Mouse (Mus musculus) limb, embryonic 15.5 days (tissue): ENCODE data around the gene Pou2af1. TPM values are rescaled to one million over a fixed set of nuclear protein-coding genes. Genes with fewer than 3 reads are reported as not detected.

Experiments
- ATAC-seq: fragments of 200-750 bp; cut with Nextera tagmentation; 2 replicates; pipeline ENCODE4 v1.8.0; 2017; ENCODE audit warnings: low read depth, moderate TSS enrichment; ENCODE audit not compliant: insufficient number of reproducible peaks, low FRiP score, low TSS enrichment
- H3K27ac ChIP-seq: fragments of 300-500 bp; sonication (generic); 2 replicates; pipeline ENCODE4 v1.5.1; 2015; ENCODE audit warnings: moderate library complexity, mild to moderate bottlenecking, inconsistent platforms
- H3K27me3 ChIP-seq: fragments of 300-500 bp; sonication (generic); 2 replicates; pipeline ENCODE4 v1.6.1; 2015; ENCODE audit warnings: inconsistent platforms
- H3K36me3 ChIP-seq: fragments of 300-500 bp; sonication (generic); 2 replicates; pipeline ENCODE4 v1.6.1; 2015; ENCODE audit warnings: inconsistent platforms
- H3K4me1 ChIP-seq: fragments of 300-500 bp; sonication (generic); 2 replicates; pipeline ENCODE4 v1.6.1; 2015; ENCODE audit warnings: inconsistent platforms
- H3K4me2 ChIP-seq: fragments of 300-500 bp; sonication (generic); 2 replicates; pipeline ENCODE4 v1.6.1; 2015; ENCODE audit warnings: mild to moderate bottlenecking, inconsistent platforms
- H3K4me3 ChIP-seq: fragments of 300-500 bp; sonication (generic); 2 replicates; pipeline ENCODE4 v1.5.1; 2015; ENCODE audit warnings: mild to moderate bottlenecking, inconsistent platforms
- H3K9ac ChIP-seq: fragments of 300-500 bp; sonication (generic); 2 replicates; pipeline ENCODE4 v1.6.1; 2015; ENCODE audit warnings: inconsistent platforms
- H3K9me3 ChIP-seq: fragments of 300-500 bp; sonication (generic); 2 replicates; pipeline ENCODE4 v1.6.1; 2016; ENCODE audit warnings: inconsistent platforms
- WGBS: fragments of 180-500 bp; shearing (Covaris S2); methylation state at CpG from one replicate; pipeline ENCODE4 v1.1.7; 2015; 5-methylcytosine and 5-hydroxymethylcytosine counted together
- polyA plus RNA-seq: library from polyadenylated mRNA; unstranded; fragments of >200 nt; fragmentation: Nextera tagmentation; extraction: Ambion mirVana; gene quantifications from 2 replicates; pipeline ENCODE4 v1.2.1, GENCODE M21; 2015

Pou2af1 gene
- polyA plus RNA-seq, 1 experiment from 2014 or later, result 0.08 TPM

GRCm38 (mm10) chr9:51182716-51183710 lies 30.5 kb upstream of the Pou2af1 start:
- H3K36me3 ChIP-seq, result no peaks in the 10 kb centered on the region
- no peaks in the 10 kb centered on the region for H3K9me3 ChIP-seq
- no peaks in the 10 kb centered on the region for H3K27me3 ChIP-seq
- H3K4me1 ChIP-seq, result no peaks in the 10 kb centered on the region
- no peak overlapping the region for H3K4me2 ChIP-seq
- WGBS, result 74% methylated on average over 15 of the region's 15 CpGs
- H3K9ac ChIP-seq, result no peak overlapping the region
- H3K4me3 ChIP-seq, result no peak overlapping the region
- no peak for ATAC-seq
- H3K27ac ChIP-seq, result no peak overlapping the region

GRCm38 (mm10) chr9:51185386-51185785 lies 28.1 kb upstream of the Pou2af1 start:
- Histone ChIP-seq H3K27me3 (no peaks in the 10 kb centered on the region), H3K4me3 (no peak overlapping the region), H3K4me1 (no peaks in the 10 kb centered on the region), H3K9me3 (no peaks in the 10 kb centered on the region), H3K36me3 (no peaks in the 10 kb centered on the region), H3K9ac (no peak overlapping the region), H3K4me2 (no peak overlapping the region), H3K27ac (no peak overlapping the region)
- ATAC-seq, result no peak
- WGBS, result 65% methylated on average over 4 of the region's 4 CpGs

GRCm38 (mm10) chr9:51185871-51186270 lies 27.6 kb upstream of the Pou2af1 start:
- ATAC-seq, result no peak
- Histone ChIP-seq H3K27ac (no peak overlapping the region), H3K4me3 (no peak overlapping the region), H3K4me1 (no peaks in the 10 kb centered on the region), H3K27me3 (no peaks in the 10 kb centered on the region), H3K9ac (no peak overlapping the region), H3K36me3 (no peaks in the 10 kb centered on the region), H3K9me3 (no peaks in the 10 kb centered on the region), H3K4me2 (no peak overlapping the region)
- WGBS, result 69% methylated on average over 5 of the region's 5 CpGs

GRCm38 (mm10) chr9:51190655-51191054 lies 22.9 kb upstream of the Pou2af1 start:
- H3K9me3 ChIP-seq, result no peaks in the 10 kb centered on the region
- no peaks in the 10 kb centered on the region for H3K4me1 ChIP-seq
- no peak for ATAC-seq
- 69% methylated on average over 3 of the region's 3 CpGs for WGBS
- H3K9ac ChIP-seq, result no peak overlapping the region
- no peak overlapping the region for H3K4me2 ChIP-seq
- H3K27ac ChIP-seq, result no peak overlapping the region
- H3K27me3 ChIP-seq, result no peaks in the 10 kb centered on the region
- H3K36me3 ChIP-seq, result no peaks in the 10 kb centered on the region
- no peak overlapping the region for H3K4me3 ChIP-seq

GRCm38 (mm10) chr9:51194790-51195189 lies 18.7 kb upstream of the Pou2af1 start:
- H3K4me1 ChIP-seq, result no peaks in the 10 kb centered on the region
- H3K4me3 ChIP-seq, result no peak overlapping the region
- ATAC-seq, result no peak
- WGBS, result 73% methylated on average over 4 of the region's 4 CpGs
- no peak overlapping the region for H3K9ac ChIP-seq
- no peak overlapping the region for H3K4me2 ChIP-seq
- no peaks in the 10 kb centered on the region for H3K36me3 ChIP-seq
- no peak overlapping the region for H3K27ac ChIP-seq
- H3K27me3 ChIP-seq, result no peaks in the 10 kb centered on the region
- H3K9me3 ChIP-seq, result no peaks in the 10 kb centered on the region

GRCm38 (mm10) chr9:51208974-51209332 lies 4.6 kb upstream of the Pou2af1 start:
- 89% methylated on average over 2 of the region's 2 CpGs for whole genome bisulfite sequencing
- Histone ChIP-seq H3K4me1 (no peaks in the 10 kb centered on the region), H3K9me3 (no peaks in the 10 kb centered on the region), H3K27ac (no peak overlapping the region), H3K4me3 (no peak overlapping the region), H3K27me3 (no peaks in the 10 kb centered on the region), H3K9ac (no peak overlapping the region), H3K36me3 (no peaks in the 10 kb centered on the region), H3K4me2 (no peak overlapping the region)
- no peak for ATAC-seq

GRCm38 (mm10) chr9:51211191-51211590 lies 2.3 kb upstream of the Pou2af1 start:
- Histone ChIP-seq H3K36me3 (no peaks in the 10 kb centered on the region), H3K27me3 (no peaks in the 10 kb centered on the region), H3K4me2 (no peak overlapping the region), H3K9me3 (no peaks in the 10 kb centered on the region), H3K4me3 (no peak overlapping the region), H3K4me1 (no peaks in the 10 kb centered on the region), H3K9ac (no peak overlapping the region), H3K27ac (no peak overlapping the region)
- ATAC-seq, result no peak
- WGBS, result 61% methylated on average over 6 of the region's 6 CpGs

- Histone ChIP-seq H3K36me3 (no peaks in the 10 kb centered on the region), H3K9ac (no peak overlapping the region), H3K27ac (no peak overlapping the region), H3K4me2 (no peak overlapping the region), H3K4me1 (no peaks in the 10 kb centered on the region), H3K9me3 (no peaks in the 10 kb centered on the region), H3K4me3 (no peak overlapping the region), H3K27me3 (no peaks in the 10 kb centered on the region)
- WGBS, result 85% methylated on average over 6 of the region's 6 CpGs
- ATAC-seq, result no peak
Observed at GRCm38 (mm10) chr9:51213729-51214237, 275 bp downstream of the Pou2af1 start.

- no peak overlapping the region for H3K4me2 ChIP-seq
- no peak overlapping the region for H3K9ac ChIP-seq
- no peak overlapping the region for H3K4me3 ChIP-seq
- H3K9me3 ChIP-seq, result no peaks in the 10 kb centered on the region
- H3K4me1 ChIP-seq, result no peaks in the 10 kb centered on the region
- WGBS, result 37% methylated on average over 4 of the region's 4 CpGs
- H3K36me3 ChIP-seq, result no peaks in the 10 kb centered on the region
- H3K27me3 ChIP-seq, result no peaks in the 10 kb centered on the region
- H3K27ac ChIP-seq, result no peak overlapping the region
- no peak for ATAC-seq
Observed at GRCm38 (mm10) chr9:51215311-51215710, 1.8 kb downstream of the Pou2af1 start.

GRCm38 (mm10) chr9:51215949-51216348 lies 2.4 kb downstream of the Pou2af1 start:
- no peak overlapping the region for H3K4me2 ChIP-seq
- WGBS, result 70% methylated on average over 6 of the region's 6 CpGs

GRCm38 (mm10) chr9:51225636-51226166 lies 12.2 kb downstream of the Pou2af1 start:
- H3K4me3 ChIP-seq, result no peak overlapping the region
- WGBS, result 81% methylated on average over 5 of the region's 5 CpGs

More at GRCm38 (mm10) chr9:51215949-51216348, 2.4 kb downstream of the Pou2af1 start:
- Histone ChIP-seq H3K27ac (no peak overlapping the region), H3K27me3 (no peaks in the 10 kb centered on the region), H3K4me1 (no peaks in the 10 kb centered on the region), H3K9ac (no peak overlapping the region), H3K36me3 (no peaks in the 10 kb centered on the region), H3K9me3 (no peaks in the 10 kb centered on the region), H3K4me3 (no peak overlapping the region)
- ATAC-seq, result no peak

GRCm38 (mm10) chr9:51230701-51231389 lies 17.3 kb downstream of the Pou2af1 start:
- no peaks in the 10 kb centered on the region for H3K4me1 ChIP-seq
- H3K36me3 ChIP-seq, result no peaks in the 10 kb centered on the region
- ATAC-seq, result no peak
- no peaks in the 10 kb centered on the region for H3K27me3 ChIP-seq
- no peak overlapping the region for H3K4me3 ChIP-seq
- H3K4me2 ChIP-seq, result no peak overlapping the region
- H3K27ac ChIP-seq, result no peak overlapping the region
- H3K9ac ChIP-seq, result no peak overlapping the region
- 84% methylated on average over 4 of the region's 4 CpGs for WGBS
- H3K9me3 ChIP-seq, result no peaks in the 10 kb centered on the region

More at GRCm38 (mm10) chr9:51225636-51226166, 12.2 kb downstream of the Pou2af1 start:
- no peak overlapping the region for H3K9ac ChIP-seq
- H3K27me3 ChIP-seq, result no peaks in the 10 kb centered on the region
- no peaks in the 10 kb centered on the region for H3K36me3 ChIP-seq
- H3K27ac ChIP-seq, result no peak overlapping the region
- no peak overlapping the region for H3K4me2 ChIP-seq
- no peaks in the 10 kb centered on the region for H3K9me3 ChIP-seq
- no peak for ATAC-seq
- no peaks in the 10 kb centered on the region for H3K4me1 ChIP-seq
